Mouse (Mus musculus) hindbrain, embryonic 12.5 days (tissue): ENCODE results near the gene Dgat2. TPM values are rescaled to one million over a fixed set of nuclear protein-coding genes. Genes with fewer than 3 reads are reported as not detected.

ENCODE experiments used
- polyA plus RNA-seq: library from polyadenylated mRNA; unstranded; fragments of >200 nt; fragmentation: Nextera tagmentation; extraction: Ambion mirVana; gene quantifications from 2 replicates; pipeline ENCODE4 v1.2.1, GENCODE M21; 2016

The Dgat2 gene
- polyA plus RNA-seq, 1 experiment from 2014 or later = 12.8 TPM

Other genes starting within 250 kb of the Dgat2 start
- 16.6 and 17.7 TPM in 2 replicates for gene Uvrag, start 41.6 kb downstream of the Dgat2 start, polyA plus RNA-seq
- 5.3 and 6.3 TPM in 2 replicates for gene Mogat2, start 55.9 kb upstream of the Dgat2 start, polyA plus RNA-seq
- gene Map6, start 84.7 kb upstream of the Dgat2 start, polyA plus RNA-seq = 103 and 105 TPM in 2 replicates
- 838 and 891 TPM in 2 replicates for gene Serpinh1, start 170.5 kb upstream of the Dgat2 start, polyA plus RNA-seq
- gene Gdpd5, start 198.7 kb upstream of the Dgat2 start, polyA plus RNA-seq = 43.8 and 44.5 TPM in 2 replicates